Mouse (Mus musculus) adrenal gland, adult 2 months (tissue): ENCODE measurements at regions not wholly inside any gene's neighbourhood (a gene's known extent, or its start where the extent isn't known, plus 50 kb on each side); places are given as distances from the start of the nearest gene placed in this dataset.

ENCODE experiments used
- DNase-seq: peaks from one replicate; pipeline ENCODE4 v3.0.0; 2021

DNA sequence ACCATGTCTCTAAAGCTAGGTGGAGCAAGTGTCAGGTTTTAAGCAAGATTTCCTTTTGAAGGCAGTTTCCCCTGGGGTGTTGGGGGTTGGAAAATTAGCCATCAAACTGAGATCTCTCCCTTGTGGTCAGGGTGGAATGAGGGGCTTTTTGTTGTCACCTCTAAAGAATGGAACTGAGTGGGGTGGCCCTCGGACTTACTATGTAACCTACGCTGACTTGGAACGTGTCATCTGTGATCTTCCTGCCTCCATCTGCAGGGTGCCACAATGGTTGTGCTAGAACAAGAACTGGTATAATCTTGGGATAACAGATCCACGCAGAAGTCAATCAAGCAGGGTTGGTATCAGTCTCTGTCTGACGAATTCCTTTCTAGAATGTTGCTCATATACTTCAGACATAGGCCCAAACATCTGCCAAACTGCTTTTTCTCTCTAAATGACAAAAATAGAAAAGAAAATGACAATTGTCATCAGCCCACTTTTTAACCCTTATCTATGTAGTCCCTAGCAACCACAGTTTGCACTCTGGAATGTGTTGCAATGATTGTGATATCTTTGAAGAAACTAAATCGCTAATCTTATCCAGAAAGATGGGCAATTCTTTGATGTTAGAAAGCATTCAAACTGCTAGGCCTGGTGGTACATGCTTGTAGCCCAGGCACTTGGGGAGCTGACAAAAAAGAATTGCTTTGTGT lies 50.8 kb upstream of the Sgk1 start:
- DNase-seq: no peak
